Mouse (Mus musculus) gastrocnemius, adult 2 months (tissue): ENCODE results near the gene Snapc2. TPM values are rescaled to one million over a fixed set of nuclear protein-coding genes. Genes with fewer than 3 reads are reported as not detected.

Source experiments
- DNase-seq: peaks from one replicate; pipeline ENCODE4 v3.0.0; 2022
- H3K27ac ChIP-seq: fragments of 200-600 bp; 2 replicates; pipeline ENCODE4 v1.8.1; 2022; ENCODE audit warnings: mild to moderate bottlenecking
- H3K4me3 ChIP-seq: fragments of 200-600 bp; 2 replicates; pipeline ENCODE4 v1.8.1; 2022; ENCODE audit warnings: mild to moderate bottlenecking, moderate library complexity
- CTCF ChIP-seq: fragments of 200-600 bp; IDR thresholded peaks from 2 replicates; pipeline ENCODE4 v1.8.1; 2022; ENCODE audit warnings: antibody characterized with exemption, mild to moderate bottlenecking, moderate library complexity
- intact Hi-C: fragments of 180-260 bp; cut with DNase I; formaldehyde crosslinking; loops from one replicate; pipeline ENCODE4 v1.15.1; 2025
- long read RNA-seq, 2 experiments: library from polyadenylated mRNA; stranded (forward); transcript quantifications; one replicate each; pipeline ENCODE4 v2.0.0; 2021
- total RNA-seq, 2 experiments: library from RNA; stranded (reverse); gene quantifications; 2 replicates each; pipeline ENCODE4 v1.2.3; 2021

The Snapc2 gene
- total RNA-seq: 10 to 100 TPM in 1 of 2 experiments, 1 to 10 TPM in 1; 9.8 to 13.0 TPM
- long read RNA-seq, experiment 1, transcript Snapc2-201 (5 exons, 1,536 nt): major isoform, 10 of 12 reads
- long read RNA-seq, experiment 1, partial matches to known transcripts: 1 of 12 reads
- long read RNA-seq, experiment 1, other reads (novel, unspliced or antisense): 1 of 12 reads
- long read RNA-seq, experiment 2, partial matches to known transcripts: 1 of 6 reads
- long read RNA-seq, experiment 2, other reads (novel, unspliced or antisense): 1 of 6 reads

DNA sequence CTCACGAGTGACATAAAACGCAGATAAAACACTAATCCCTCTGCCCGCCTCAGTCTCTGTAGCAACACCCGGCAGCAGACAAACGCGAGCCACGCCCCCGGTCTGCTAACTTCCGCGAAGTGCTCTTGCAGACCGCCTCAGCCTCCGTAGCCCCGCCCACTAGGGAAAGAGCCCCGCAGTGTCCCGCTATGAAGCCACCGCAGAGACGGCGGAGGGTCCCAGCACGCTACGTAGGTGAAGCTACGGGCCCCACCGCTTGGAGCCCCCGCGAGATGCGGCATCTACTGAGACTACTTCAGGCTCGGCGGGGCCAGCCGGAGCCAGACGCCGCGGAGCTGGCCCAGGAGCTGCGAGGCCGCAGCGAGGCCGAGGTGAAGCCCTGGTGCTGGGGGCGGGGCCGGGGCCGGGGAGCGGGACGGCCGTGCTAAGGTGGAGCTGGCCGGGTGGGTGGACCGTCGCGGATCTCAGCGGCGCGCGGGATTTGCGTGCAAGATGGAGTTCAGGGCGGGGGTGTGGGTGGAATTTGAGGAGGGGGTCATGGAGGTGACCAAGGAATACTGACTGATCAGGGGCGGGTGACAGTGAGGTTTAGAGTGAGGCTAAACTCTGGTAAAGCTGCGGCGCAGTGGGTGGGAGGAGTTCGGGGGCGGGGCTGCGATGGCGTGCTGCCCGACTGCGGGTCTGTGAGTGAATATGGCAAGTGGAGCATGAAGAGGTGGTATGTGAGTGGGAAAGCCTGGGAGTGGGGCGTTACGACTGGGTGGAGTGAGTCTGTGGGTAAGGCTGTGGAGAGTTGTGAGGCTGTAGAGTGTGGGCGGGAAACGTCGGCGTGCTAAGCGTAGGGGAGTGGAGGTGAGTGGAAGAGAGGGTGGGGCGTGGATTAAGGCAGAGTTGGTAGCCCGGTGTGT lies at the start of gene Snapc2:
Snapc2 (plus strand) TSS at position 147 of the 908 bp plus-strand sequence.
- intact Hi-C loops: loop anchor here (5.0 kb wide), 2 partner anchors 119 to 359 kb away; partner anchors contain the start of gene Zfp958

GRCm38 (mm10) chr8:4205246-4206123 lies 47.4 kb upstream of the Snapc2 start:
- no peak overlapping the region for H3K4me3 ChIP-seq

More for the DNA sequence above, at the start of gene Snapc2:
- peak within 1 kb of the TSS; percentile 95 for H3K27ac ChIP-seq
- peak; percentile 97 for DNase-seq
- peak within 1 kb of the TSS; percentile 78 for H3K4me3 ChIP-seq
- no peak for TF ChIP-seq CTCF

DNA sequence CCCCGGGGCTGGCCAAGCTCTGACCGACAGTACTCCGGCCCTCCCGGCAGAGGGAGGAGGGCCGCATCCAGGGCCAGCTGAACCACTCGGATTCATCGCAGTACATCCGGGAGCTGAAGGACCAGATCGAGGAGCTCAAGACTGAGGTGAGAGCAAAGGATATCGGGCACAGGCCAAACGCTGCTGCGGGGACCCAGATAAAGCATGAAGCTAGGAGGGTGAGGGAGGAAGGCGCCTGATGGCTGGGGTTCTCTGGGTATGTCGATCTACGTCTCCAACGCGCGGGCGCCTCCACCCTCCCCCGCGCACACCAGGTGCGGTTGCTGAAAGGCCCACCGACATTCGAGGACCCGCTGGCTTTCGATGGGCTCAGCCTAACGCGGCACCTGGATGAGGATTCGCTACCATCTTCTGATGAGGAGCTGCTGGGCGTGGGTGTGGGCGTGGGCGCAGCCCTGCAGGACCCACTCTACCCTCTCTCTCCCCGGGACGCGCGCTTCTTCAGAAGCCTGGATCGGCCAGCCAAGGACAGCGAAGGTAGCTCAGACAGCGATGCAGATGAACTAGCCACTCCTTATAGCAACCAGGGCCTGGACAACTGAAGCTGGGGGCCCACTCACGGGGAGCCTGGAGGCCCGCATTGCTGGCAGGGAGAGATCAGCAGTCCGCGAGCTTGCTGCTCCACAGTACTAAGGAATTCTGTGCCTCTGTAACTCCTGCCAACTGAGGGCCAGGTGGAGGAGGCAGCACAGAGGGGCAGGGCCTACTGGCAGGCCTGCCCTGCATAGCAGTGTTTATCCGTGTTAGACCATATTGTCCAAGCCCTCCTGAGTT lies 46.5 kb upstream of the Snapc2 start:
- no peak overlapping the region for H3K4me3 ChIP-seq
- intact Hi-C loops: no loop called here
- no peak for DNase-seq

More at GRCm38 (mm10) chr8:4205246-4206123, 47.4 kb upstream of the Snapc2 start:
- H3K27ac ChIP-seq: no peak overlapping the region
- TF ChIP-seq CTCF: no peak
- intact Hi-C loops: no loop called here
- DNase-seq: no peak

DNA sequence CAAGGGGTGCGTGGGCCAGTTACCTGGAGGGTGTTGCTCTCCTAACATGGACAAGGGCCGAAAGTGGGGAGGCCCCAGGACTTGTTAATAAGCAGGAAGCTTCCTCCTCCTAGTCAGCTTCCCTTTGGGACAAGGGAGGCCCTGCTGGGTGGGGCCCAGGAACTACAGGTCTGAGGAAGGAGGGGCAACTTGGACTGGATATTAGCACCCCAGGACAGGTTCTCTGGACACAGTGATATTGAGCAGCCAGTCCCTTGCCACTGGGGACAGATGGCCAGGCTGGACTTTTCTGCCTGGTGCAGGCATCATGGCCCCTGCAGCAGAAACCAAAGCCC lies 45.9 kb upstream of the Snapc2 start:
- no peak overlapping the region for H3K27ac ChIP-seq

More for the DNA sequence above, 46.5 kb upstream of the Snapc2 start:
- no peak overlapping the region for H3K27ac ChIP-seq
- no peak for TF ChIP-seq CTCF

GRCm38 (mm10) chr8:4211097-4211496 lies 41.8 kb upstream of the Snapc2 start:
- H3K27ac ChIP-seq: no peak overlapping the region
- intact Hi-C loops: no loop called here
- TF ChIP-seq CTCF: no peak
- DNase-seq: no peak
- H3K4me3 ChIP-seq: no peak overlapping the region

More for the DNA sequence above, 45.9 kb upstream of the Snapc2 start:
- intact Hi-C loops: no loop called here
- TF ChIP-seq CTCF: no peak
- DNase-seq: no peak
- no peak overlapping the region for H3K4me3 ChIP-seq

DNA sequence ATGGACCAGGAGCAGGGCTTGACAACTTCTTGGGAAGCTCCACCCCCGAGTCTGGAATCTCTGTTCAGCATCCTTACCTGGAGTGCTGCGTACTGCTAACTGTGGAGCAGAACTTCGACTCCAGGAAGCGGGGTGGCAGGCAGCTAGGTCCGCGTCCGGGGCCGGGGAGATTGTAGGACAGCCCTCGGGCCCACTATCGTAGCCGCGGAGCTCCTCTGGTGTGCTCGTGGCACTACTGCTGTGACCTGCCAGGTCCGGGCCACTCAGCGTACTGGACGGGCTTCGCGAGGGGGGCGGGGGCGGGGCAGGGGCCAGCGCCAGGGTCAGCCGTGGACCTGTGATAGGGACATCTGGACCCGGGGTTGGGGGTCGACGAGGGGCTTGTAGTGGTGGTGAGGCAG lies 40.1 kb upstream of the Snapc2 start:
- Histone ChIP-seq H3K4me3 (peak overlapping the region; percentile 72), H3K27ac (no peak overlapping the region)
- TF ChIP-seq CTCF: no peak
- intact Hi-C loops: no loop called here
- DNase-seq: no peak

DNA sequence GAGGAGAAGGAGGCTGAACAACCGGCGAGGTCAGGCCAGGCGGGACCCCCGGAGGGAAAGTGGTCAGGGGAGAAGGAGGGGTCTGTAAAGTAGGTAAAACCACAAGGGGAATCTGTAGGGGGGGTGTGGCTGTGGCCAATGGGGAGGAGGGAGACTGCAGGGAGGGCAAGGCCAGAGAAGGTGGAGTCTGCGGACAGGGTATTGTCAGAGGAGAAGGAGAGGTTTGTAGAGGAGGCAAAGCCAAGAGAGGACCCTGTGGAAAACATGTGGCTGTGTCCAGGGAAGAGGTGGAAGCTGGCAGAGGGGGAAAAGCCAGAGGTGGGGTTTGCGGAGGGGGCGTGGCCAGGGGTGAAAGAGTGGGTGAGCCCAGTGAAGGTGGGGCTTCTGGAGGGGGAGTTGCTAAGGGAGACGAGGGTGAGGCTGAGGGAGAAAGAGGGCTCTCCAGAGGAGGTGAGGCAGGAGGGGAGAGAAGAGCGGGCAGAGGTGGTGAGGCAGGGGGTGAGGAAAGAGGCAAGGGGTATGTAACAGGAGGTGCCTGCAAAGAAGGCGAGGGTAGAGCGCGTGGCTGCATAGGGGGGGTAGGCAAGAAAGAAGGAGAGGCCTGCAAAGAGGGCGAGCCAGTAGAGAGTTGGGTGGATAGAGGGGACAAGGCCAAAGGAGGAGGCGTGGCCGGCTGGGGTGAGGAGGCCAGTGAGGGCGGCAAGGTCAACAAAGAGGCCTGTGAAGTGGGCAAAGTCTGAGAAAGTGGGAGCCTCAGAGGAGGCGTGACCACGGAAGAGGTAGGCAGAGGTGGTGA lies 39.5 kb upstream of the Snapc2 start:
- peak overlapping the region; percentile 72 for H3K4me3 ChIP-seq
- intact Hi-C loops: no loop called here
- peak; percentile 56 for DNase-seq
- TF ChIP-seq CTCF: no peak
- no peak overlapping the region for H3K27ac ChIP-seq

- intact Hi-C loops: no loop called here
- H3K27ac ChIP-seq: no peak overlapping the region
- peak overlapping the region; percentile 72 for H3K4me3 ChIP-seq
- DNase-seq: peak; percentile 57
- TF ChIP-seq CTCF: no peak
These were observed 38.6 kb upstream of the Snapc2 start for GRCm38 (mm10) chr8:4214006-4214980.

DNA sequence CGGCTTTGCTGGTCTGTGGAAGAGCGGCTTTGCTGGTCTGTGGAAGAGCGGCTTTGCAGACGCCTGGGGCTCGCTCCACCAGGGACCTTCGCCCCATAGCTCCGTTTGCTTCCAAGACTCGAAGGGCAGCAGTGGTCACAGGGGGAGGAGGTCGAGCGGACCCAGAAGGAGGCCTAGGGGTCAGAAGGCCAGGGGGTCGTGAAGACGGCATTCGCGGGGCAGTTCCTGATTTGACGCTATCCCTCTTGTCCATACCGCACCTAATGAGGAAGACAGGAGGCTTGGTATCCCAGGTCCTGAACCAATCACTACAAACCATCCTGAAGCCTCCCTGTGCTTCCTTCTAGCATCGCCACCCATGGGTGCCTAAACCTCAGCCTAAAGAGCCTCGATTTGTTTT lies 36.6 kb upstream of the Snapc2 start:
- intact Hi-C loops: no loop called here
- no peak overlapping the region for H3K4me3 ChIP-seq
- H3K27ac ChIP-seq: no peak overlapping the region
- DNase-seq: no peak
- TF ChIP-seq CTCF: no peak
